Mouse (Mus musculus): ENCODE measurements at regions not wholly inside any gene's neighbourhood (a gene's known extent, or its start where the extent isn't known, plus 50 kb on each side); places are given as distances from the start of the nearest gene placed in this dataset.
A peak's percentile ranks its signal among the peaks of the same experiment; 100 is the strongest.

DNA sequence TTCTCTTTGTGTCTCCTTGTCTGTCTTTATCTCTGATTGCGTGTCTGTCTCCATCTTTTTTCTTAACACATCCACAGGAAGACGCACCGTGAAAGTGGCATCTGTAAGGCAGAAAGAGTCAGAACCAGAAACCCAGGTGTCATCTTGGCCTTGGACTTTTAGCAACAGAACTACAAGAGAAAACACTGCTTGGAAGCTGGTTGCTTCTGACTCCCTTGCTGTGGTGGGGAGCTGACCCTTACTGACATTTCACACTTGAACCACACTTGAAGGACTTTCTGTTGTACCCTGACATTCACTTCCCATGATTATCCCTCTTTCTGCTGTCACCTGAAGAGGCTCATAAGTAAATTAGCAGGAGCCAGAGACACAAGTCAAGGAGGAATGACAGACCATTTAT, 180.6 kb downstream of the Irx2 start:
- no peak for DNase-seq

DNA sequence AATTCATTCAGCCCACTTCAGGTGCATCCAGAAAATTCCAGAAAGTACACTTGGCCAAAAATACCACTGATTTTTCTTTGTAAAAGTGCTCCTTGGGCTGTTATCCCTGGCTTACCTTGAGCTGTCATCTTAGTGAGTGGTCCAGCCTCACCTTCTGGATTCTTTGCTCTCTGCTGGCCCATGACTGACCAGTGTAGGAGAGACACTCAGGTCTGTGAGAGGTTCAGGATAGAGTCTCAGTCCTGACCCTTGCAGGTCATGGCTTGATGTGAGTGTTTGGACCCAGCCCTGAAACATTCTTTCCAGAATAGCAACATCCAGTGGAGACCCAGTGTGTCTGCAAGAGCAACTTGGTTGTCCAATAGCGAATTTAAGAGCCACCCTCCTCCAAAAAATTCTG, 182.0 kb downstream of the Irx2 start:
- no peak for DNase-seq

DNA sequence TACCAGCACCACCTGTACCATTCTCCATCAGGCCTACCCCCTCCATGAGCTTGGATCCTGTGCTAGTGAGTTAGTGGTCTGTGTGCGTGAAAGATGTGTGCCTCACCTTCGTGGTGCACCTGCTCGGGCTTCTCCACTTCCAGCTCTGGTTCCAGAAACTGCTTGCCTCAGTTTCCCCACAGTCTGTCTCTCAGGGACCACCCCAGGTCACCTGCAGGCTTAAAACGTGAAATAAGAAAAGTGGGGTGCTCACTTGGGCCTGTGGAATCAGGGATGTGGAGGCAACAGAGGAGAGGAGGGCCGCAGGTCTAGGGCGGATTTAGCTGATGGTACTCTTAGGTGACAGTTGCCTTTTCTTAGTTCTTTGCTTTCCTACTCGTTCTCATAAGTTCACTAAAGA, 186.0 kb downstream of the Irx2 start:
- no peak for DNase-seq

DNA sequence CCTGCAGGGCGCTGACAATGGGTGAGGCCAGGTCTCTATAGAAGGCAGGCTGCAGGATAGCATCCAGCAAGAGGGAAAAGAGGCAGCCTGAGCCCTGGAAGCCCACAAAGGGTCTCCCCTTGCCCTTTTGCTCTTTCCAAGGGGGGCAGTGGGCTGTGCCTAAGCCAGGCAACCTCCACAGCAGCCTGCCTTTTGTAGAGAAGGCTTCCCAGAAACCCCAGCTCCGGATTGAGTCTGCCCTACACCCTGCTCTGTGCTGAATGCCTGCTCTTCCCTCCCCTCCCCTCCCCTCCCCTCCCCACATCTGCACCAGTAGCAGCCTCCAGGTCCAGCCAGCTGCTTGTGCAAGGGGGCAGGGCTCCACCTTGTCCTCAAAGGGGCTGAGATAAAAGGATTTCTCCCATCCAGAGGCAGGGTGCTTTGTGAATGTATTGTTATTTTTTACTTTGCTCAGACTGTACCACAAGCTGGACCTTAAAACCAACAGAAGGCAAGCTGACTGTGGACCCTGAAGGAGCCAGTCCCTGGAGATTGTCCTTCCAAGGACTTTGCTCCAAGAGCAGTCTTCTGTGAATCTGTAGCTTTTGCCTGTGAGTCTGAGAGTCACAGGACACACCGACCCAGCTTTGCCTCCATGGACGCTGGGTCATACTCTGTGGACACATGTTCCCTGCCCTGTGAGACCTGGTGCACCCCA, 186.8 kb downstream of the Irx2 start:
- DNase-seq = no peak

DNA sequence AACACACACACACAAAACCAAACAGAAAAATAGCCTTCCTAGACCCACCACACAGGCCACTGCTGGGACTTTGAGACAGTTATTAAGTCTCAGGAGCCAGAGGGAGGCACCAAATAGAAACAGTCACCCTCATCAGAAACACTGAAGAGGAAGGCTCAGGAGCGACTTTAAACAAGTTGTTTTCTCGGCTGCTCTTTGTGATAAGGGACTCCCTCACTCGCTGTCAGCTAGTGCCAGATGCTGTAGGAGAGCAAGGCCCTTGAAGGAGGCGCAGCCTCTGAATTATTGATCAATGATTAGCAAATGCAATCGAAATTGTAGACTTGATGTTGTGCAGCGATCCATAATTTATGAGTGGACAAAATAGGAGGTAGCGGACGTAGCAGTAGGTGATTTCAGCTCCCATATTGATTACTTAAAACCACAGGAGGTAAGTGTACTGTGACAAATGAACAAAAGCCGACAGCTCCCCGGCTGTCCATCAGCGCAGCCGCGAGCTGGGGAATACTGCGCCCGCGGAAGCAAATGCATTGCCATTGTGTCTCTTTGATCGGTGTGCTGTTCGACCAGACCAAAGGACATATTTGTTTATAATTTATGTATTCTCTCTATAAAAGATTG, 187.4 kb downstream of the Irx2 start:
- no peak for DNase-seq

DNA sequence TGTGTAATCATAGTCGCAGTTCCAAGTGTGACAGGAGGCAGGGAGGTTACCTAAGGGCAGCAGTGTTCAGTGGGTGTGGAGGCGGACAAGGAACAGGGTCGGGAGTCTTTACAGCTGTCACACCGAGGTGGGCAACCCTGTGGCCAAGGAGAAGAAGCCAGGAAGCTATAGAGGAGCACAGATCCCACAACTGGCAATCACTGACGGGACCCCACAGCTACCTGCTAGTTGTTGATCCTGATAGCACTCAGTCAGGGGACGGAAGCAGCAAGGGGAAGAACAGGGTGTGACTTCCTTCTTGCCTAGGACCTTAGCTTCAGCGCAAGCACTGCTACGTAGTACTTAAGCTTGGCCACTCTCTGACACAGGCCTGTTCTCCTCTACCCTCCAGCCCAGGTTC, 188.2 kb downstream of the Irx2 start:
- DNase-seq = no peak

DNA sequence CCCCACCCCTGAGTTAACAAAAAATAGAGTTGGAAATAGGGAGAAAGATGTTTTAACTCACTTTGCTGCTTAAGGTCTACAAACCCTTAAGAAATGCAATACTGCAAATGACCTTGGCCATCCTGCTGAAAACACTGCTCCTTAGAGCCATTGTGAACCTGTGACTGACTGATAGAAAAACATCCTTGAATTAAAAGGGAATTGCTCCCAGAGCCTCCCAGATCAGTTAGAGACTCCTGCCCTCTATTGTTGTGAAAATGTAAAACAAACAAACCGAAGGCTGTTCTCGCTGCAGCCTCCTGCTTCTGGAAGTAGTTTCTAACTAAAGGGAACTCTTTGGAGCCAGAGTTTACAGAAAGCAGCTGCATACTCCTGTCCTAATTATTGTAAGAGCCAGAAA, 188.9 kb downstream of the Irx2 start:
- no peak for DNase-seq

DNA sequence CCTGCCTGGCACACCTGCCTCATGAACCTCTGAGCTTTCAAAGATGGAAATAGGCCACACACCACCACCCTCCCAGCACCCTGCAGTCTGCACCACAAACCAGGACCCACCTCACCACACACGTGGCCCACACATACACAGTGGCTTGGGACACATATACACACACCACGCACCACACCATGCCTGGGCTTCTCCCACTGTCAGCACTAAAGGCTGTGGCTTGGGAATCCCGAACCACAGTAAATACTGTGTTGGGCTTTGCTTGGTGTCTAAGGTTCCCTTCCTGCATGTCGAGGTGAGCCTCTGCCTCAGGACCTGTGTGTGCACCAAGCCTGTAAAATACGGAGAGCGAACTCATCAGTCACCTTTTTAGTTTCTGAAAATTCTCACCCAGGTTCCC, 189.3 kb downstream of the Irx2 start:
- DNase-seq = no peak

DNA sequence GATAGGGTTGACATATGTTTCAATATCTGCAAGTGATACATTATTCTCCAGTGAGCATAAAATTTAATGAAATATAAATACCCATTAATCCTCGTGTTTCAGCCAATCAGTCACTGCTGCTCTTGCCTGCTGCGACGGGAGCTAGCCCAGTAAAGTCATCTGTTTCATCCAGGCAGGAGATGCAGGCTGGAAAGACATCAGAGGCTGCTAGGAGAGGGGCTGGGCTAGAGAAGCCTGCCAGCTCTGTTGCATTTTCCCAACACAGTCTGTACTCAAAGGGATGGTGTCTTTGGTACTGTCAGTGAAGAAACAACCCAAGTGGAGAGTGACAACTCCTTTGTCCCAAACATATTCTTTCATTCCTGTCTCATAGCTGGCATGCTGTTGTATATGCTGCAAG, 198.0 kb downstream of the Irx2 start:
- DNase-seq = no peak

DNA sequence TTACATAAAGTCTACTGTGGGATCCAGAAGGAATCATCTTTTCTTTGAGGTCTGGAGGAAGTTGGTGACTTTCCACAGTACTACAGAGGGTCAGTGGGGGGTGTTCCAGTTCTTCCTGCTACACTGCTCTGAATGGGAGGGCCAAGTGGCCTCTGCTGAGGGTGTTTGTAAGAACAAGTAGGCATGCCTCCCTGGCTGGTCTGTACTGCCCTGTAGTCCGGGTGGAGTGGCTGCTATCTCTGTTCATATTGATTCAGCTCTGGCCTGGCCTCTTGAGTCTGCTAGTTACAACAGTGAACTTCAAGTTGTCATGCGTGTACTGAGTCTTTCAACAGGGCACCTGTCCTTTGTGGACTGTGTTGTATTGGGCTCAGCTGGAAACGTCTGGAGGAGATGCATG, 200.7 kb downstream of the Irx2 start:
- no peak for DNase-seq

DNA sequence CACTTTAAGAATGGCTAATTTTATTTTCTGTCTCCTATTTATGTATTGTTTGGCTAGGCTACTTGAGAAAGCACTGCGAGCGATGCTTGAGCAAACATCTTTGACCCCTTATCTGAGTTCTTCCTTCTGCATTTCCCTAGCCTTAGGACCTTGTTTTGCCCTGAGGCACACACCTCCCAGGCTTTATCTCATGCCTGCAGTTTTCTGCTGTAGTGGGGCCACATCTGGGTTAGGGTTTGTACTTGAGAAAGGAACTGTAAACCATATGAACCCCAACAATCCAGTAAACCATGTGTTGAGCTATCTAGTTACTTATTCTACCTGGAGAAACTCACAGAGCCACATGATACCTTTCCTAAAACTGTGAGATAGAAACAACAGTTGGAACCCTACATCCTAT, 204.7 kb downstream of the Irx2 start:
- no peak for DNase-seq

DNA sequence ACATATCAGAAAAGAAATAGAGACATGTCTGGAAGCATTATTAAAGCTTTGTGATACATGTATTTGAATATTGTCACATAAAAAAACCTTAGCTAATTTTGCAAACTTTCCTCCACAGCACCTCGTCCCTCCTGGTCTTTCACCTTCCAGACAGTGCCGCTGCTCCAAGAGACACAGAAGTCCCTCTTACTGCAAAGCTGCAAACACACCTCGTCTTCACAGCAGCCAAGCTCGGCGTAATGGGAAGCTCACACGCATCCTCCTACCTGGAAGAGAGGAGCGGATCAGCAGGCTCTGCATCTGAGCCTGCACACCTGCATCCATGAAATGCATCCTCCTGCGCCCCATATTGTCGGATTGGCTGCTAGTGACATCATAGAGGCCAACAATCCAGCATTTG, 208.4 kb downstream of the Irx2 start:
- DNase-seq = no peak

DNA sequence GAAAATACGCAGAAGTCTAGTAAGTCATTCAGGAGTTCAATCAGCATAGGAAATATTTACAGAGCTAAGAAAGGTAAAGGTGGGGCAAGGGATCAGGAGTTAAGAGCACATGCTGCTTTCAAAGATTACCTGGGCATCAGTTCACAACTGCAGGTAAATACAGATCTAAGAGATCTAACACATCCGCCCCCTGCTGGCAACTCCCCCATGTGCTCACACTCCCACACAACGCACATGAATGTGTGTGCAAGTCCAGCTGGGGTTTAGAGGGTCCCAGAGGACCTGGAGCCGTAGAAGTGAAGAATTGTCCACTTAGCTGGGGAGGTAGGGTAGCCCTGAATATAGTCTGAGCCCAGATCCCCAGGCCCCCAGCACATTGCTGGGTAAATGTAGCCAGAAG, 219.5 kb downstream of the Irx2 start:
- no peak for DNase-seq

DNA sequence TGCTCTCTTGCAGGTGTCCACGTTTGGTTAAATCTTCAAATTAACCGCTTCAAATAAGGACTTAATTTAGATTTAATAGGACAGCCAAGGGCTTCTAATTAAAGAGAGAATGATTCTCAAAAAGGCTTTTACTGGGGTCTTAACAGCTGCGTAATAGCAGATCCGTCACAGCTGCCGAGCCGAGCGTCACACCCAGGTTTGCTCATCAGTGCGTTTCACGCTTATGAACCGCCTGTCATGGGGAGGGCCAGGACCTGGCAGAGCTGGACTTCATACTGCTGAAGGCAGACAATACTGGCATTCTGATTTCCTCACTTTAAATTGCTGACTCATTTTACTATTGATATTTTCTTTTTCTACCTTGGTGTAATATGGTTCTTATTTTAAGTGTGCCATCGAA, 221.2 kb downstream of the Irx2 start:
- no peak for DNase-seq

DNA sequence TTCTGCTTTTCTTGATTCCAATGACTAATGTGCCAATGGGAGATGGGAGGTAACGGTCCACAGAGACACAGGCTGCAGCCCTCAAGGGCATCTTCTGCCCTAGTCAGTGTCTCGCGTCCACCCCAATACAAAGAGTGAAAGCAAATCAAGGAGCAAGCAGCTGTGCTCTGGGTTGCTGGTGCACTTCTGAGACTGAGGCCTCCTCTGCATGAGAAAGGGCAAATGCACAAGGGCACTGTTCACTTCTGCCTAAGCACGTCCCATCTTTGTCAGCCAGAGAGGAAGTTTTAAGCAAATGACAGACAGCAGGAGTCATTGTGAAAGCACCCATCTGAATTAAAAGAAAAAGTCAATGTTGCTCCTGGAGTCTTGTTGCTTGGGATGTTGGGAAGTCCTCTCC, 224.3 kb downstream of the Irx2 start:
- DNase-seq = no peak

DNA sequence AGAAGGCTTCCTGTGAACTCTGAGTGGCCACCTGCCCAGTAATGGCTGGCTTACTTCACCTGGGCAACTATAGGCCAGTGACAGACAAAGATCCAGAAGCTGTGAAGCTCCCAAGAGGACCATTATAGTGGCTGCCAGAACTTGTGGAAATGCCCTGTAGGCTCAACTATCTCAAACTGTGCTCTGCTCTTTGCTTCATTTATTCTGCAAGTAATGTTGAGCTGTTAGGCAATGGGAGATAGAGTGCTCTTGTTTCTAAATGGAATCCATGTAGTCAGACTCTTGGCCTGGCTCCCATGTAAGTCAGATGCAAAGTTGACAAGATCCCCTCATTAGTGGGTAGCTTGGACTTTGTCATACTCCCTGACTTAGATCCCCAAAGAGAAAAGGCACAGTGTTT, 247.3 kb downstream of the Irx2 start:
- DNase-seq = no peak

DNA sequence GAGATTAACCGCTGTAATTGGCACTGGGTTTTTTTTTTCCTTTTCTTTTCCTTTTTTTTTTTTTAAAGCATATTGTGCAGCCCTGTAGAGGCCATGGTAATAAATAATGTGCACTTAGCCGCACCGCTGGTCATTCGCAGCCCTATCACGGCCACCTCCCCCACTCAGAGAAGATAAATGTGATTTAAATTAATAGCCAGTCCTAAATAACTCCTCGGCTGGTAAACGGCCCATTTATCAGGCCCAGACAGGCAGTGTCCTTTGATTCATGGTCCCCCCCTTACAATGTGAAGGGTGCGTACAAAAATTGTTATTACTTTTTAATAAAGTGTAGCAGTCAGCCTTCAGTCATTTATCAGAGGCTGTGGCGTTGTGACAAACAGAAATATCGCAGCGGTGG, 266.4 kb downstream of the Irx2 start:
- no peak for DNase-seq

DNA sequence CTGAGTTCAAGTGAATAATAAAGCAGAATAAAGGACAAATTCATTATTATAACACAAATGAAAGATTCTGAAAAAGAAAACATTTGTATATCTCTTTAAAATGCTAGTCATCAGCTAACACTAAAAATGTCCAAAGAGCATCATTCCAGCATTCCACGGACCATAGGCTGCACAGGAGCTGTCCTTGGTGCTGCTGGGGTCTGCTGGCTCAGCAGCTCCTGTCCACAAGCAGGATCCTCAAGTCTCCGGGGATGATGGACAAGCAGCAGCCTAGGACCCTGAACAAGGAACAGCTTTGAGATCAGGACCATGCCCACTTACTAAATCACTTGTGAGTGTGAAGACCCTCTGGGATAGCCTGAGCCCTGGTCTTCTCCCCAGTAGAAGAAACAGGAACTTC, 274.0 kb downstream of the Irx2 start:
- DNase-seq = no peak

DNA sequence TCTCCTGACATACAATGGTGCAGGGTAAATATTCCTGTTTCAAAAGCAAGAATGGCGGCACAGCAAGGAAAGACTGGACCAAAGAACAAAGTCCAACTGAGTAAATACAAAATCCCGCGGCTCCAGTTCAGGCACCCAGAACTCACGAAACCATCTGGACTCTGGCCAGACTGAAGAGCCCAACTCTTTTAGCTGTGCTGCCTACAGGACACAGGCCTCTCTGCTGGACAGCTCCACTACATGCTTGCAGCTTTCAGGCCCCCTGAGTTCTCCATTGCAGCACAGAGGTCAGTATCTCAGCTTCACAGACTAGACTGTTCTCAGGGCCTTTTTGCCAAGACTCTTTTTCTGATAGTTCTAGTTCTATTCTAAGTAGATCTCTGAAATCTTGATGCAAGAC, 290.3 kb downstream of the Irx2 start:
- no peak for DNase-seq

DNA sequence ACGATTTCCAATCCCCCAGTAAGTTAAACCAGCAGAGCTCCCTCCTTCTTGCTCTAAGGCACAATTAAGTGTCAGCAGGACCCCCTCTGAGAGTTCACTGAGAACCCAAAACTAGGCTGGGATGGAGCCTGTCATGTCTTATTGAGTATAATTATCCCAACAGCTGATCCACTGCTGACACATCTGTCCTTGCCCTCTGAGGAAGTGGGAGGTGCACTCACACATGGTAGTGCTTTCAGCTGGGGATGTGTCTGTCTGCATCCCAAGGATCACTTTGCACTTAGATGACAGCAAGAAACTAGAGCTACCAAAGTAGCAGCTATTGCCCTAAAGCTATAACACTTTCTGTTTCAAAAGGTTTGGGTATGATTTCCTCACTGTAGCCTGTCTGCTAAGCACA, 291.7 kb downstream of the Irx2 start:
- DNase-seq = no peak

DNA sequence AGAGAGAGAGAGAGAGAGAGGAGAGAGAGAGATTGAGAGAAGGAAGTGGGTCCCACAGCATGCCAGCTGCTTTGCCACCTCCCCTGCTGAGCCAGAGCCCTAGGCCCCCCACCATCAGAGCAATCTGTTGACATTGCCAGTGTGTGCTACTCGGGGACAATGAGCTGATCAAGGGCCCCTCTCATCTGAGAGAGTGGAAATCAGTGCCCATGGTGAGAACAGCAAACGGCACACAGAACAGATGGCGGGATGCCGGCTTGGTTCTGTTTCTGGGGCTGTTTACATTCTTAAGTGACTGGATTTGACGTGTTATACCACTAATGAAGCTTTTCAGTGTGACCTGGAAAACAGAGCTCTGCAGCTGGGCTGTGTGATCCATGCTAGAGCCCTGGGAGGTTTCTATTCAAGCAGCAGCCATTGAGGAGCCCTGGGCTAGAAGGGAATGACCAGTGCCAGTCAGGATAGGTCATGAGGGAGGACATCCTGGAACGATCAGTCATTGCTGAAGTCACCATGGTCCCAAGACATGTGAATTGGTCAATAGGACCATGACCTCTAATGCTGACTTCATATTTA, 296.0 kb downstream of the Irx2 start:
- no peak for DNase-seq

DNA sequence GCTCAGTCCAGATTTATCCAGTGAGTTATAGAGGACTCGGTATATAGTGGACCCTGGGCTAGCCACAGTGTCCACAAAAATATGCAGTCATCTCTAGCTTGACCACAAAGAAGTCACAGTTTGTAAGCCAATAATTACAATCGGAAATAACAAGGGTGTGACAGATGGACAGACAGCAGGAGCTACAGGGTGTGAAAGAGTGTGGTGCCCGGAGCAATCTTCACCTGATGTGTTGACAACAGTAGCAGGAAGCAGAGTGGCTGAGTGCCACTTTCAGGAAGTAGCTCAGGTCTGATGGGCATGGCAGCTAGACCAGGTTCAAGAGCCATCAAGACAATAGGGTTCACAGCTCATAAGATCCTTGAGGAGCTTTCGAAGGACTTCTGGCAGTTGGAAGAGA, 308.6 kb downstream of the Irx2 start:
- DNase-seq = peak; percentile 14

DNA sequence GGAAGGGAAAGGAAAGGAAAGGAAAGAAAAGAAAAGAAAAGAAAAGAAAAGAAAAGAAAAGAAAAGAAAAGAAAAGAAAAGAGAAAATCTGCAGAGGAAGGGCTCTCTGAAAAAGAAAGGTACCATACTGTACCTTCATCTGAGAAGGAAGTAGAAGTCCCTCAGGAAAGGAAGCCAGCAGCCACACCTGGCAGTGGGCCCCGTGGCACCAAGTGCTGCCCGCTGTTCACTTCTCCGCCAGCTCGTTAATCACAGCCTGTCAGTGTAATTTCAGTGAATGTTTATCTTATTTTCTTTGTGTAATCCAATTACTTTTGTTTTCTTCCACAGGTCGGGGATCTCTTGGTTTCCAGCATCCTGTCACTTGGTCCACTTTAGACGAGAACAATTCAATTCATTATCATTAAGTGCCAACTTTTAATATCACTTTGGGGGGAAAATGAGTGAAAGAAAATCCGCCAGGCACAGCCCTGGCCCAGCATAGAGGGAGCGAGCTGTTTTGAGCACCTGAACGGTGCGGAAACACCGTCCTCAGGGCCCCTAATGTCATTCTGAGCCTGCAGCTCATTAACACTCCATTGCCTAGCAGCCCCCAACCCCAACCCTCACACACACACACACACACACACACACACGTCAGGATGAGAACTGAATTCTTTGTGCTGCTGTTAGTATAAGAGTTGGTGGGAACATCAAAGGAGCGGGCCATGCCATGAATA, 309.7 kb downstream of the Irx2 start:
- DNase-seq = peak; percentile 6
